Mouse (Mus musculus) erythroblast, embryonic 14.5 days (primary cell): ENCODE data around the gene Cdkn1c. TPM values are rescaled to one million over a fixed set of nuclear protein-coding genes. Genes with fewer than 3 reads are reported as not detected.

Experiments used
- H3K27me3 ChIP-seq: 2 replicates; pipeline ENCODE4 v1.6.1; 2012; ENCODE audit warnings: inconsistent platforms; ENCODE audit not compliant: control insufficient read depth
- H3K36me3 ChIP-seq: 2 replicates; pipeline ENCODE4 v1.6.1; 2012; ENCODE audit warnings: mild to moderate bottlenecking, inconsistent platforms; ENCODE audit not compliant: control insufficient read depth
- H3K4me1 ChIP-seq: 2 replicates; pipeline ENCODE4 v1.6.1; 2012; ENCODE audit warnings: inconsistent platforms; ENCODE audit not compliant: control insufficient read depth
- H3K4me3 ChIP-seq: replicated peaks from 2 replicates; pipeline ENCODE3; 2012; ENCODE audit warnings: moderate library complexity, mild to moderate bottlenecking, inconsistent platforms
- H3K9me3 ChIP-seq: 2 replicates; pipeline ENCODE4 v1.6.1; 2012; ENCODE audit warnings: low read length, inconsistent platforms, mixed read lengths; ENCODE audit not compliant: control insufficient read depth
- GATA1 ChIP-seq: IDR thresholded peaks from 2 replicates; pipeline ENCODE4 v1.6.1; 2012; ENCODE audit warnings: low read length, inconsistent platforms, mixed read lengths
- TAL1 ChIP-seq: IDR thresholded peaks from 3 replicates; pipeline ENCODE4 v1.6.1; 2012; ENCODE audit warnings: low read length, inconsistent platforms, mixed read lengths
- polyA plus RNA-seq: library from polyadenylated mRNA; stranded (reverse); fragments of >175 nt; gene quantifications from 2 replicates; pipeline ENCODE4 v1.2.3, GENCODE M21; 2012

Gene Cdkn1c
- polyA plus RNA-seq, 1 experiment, result 0.92 TPM

DNA sequence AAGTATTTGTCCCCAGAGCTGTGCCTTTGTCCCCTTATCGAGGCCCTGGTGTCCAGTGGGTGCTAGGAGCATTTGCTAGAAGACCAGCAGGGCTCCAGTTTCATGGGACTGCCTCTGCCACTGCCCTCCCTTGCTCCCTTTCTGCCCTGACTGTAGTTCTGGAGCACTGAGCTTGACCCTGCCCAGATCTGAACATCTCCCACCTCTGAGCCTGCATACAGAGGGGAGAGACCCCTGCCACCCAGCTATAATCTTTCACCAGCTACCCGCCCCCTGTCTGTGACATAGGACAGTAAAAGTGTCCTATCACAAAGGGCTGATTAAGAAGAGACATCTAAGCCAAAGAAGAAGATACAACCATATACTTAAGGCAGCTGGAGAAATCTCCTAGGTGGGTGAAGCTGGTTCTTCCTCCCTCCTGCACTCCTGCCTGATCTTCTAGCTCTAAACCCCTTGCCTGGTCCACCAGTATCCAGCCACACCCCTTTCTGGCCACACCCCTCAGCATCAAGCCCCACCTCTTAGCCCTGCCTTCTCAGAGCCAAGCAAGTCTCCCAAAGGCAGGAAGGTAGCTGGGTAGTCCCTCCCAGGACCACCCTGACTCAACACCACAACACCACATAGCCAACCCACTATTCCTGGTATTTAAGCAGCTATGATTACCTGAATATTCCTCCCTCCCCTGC lies 31.9 kb downstream of the Cdkn1c start:
- no peak overlapping the region for H3K4me3 ChIP-seq
- no peaks in the 10 kb centered on the region for H3K9me3 ChIP-seq
- H3K4me1 ChIP-seq, result no peaks in the 10 kb centered on the region
- no peaks in the 10 kb centered on the region for H3K27me3 ChIP-seq
- H3K36me3 ChIP-seq, result no peaks in the 10 kb centered on the region
- TF ChIP-seq GATA1 (no peak), TAL1 (no peak)

DNA sequence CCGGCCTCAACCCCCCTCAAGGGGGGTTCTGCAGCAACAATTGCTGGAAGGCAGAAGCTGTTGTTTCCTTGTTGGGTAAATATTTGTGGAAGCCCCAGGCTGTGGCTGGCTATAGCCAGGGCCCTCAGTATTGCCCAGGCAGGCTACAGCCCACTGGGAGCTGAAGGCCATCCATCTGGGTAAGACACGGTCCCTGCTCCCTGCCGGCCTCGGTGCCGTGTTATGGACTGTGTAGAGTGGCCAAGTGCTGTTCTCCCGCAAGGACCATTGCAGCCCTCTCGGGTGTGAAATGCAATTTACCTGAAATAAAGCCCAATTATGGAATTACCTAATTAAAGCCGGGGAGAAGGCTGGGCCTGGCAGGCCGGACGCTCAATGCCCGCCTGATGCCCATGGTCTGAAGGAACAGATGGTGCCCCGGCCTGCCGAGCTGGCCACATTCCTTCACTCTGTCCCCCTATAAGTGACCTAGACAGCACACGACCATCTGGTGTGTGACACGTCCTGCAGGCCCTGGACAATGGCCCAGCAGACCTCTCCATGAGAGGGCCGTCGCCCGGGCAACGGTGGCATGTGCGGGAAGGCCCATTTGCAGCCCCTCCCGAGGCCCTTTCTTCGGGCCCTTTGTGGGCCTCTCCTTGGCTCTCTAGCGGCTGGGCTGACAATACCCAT lies 32.6 kb downstream of the Cdkn1c start:
- H3K4me1 ChIP-seq, result no peaks in the 10 kb centered on the region
- H3K27me3 ChIP-seq, result no peaks in the 10 kb centered on the region
- no peak overlapping the region for H3K4me3 ChIP-seq
- H3K36me3 ChIP-seq, result no peaks in the 10 kb centered on the region
- no peak for TF ChIP-seq GATA1
- TF ChIP-seq TAL1, result no peak
- H3K9me3 ChIP-seq, result no peaks in the 10 kb centered on the region

GRCm38 (mm10) chr7:143419585-143420160 lies 41.2 kb downstream of the Cdkn1c start:
- no peak overlapping the region for H3K4me3 ChIP-seq
- no peaks in the 10 kb centered on the region for H3K36me3 ChIP-seq
- no peaks in the 10 kb centered on the region for H3K4me1 ChIP-seq
- H3K9me3 ChIP-seq, result no peaks in the 10 kb centered on the region
- no peak for TF ChIP-seq GATA1
- no peak for TF ChIP-seq TAL1
- H3K27me3 ChIP-seq, result no peaks in the 10 kb centered on the region

DNA sequence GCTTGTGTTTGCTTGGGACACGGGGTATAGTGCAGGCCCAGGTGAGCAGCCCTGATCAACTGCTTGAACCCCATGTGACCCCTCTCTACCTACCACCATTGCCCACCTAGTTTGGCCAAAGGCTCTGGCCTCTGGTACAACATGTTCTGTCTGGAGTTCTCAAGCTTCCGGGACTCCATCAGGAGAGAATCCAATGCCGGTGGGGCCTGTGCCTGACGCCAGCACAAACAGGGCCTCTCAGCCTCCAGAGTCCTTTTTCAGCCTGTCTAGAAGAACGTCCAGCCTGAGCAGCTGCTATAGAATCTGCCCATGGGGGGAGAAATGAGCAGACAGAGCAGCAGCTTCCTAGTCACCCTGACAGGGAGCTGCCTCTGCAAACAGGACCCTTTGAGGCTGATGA lies 43.0 kb downstream of the Cdkn1c start:
- Histone ChIP-seq H3K4me3 (no peak overlapping the region), H3K4me1 (no peaks in the 10 kb centered on the region), H3K27me3 (no peaks in the 10 kb centered on the region), H3K9me3 (no peaks in the 10 kb centered on the region), H3K36me3 (no peaks in the 10 kb centered on the region)
- TF ChIP-seq TAL1, result no peak
- TF ChIP-seq GATA1, result no peak

DNA sequence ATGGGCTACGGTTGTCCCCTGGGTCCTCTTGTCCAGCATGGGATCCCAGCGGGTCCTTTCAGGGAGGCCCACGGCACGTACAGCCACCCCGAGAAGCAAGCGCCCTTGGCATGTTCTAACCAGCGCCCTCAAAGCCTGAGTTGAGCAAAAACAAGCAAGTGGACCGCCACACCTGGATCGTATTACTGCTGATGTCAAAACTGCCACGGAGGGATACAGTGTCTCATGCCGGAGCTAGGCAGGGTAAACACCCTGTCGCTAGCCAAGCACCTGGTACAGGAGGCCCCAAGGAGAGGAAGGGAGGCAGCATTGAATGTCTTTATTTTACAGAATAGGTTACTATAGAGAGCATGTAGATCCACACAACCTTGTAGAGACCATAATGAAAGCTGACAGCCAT lies 44.4 kb downstream of the Cdkn1c start:
- TF ChIP-seq TAL1 (no peak), GATA1 (no peak)
- Histone ChIP-seq H3K9me3 (no peaks in the 10 kb centered on the region), H3K36me3 (no peaks in the 10 kb centered on the region), H3K4me1 (no peaks in the 10 kb centered on the region), H3K27me3 (no peaks in the 10 kb centered on the region), H3K4me3 (no peak overlapping the region)

- TF ChIP-seq GATA1 (no peak), TAL1 (no peak)
- Histone ChIP-seq H3K4me3 (no peak overlapping the region), H3K27me3 (no peaks in the 10 kb centered on the region), H3K4me1 (no peaks in the 10 kb centered on the region), H3K9me3 (no peaks in the 10 kb centered on the region), H3K36me3 (no peaks in the 10 kb centered on the region)
Measured at GRCm38 (mm10) chr7:143415070-143415469, 45.8 kb downstream of the Cdkn1c start.

DNA sequence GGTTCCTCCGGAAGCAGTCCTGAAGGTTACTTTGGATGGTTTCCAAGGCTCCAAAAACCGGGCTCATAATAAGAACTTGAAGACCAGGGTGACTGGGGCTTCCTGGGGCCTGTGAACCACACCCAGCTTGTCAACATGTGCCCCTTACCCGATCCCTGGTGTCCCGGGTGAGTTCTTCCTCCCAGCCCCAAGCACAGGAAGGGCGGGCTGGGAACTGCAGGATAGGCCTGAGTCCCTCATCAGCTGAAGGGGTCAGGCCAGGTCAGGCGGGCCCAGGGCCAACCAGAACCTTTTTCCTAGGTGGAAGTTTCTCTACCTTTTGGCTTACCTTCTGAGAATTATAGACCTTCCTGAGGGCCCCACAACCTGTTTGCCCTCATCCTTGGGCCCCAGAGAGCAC lies 48.2 kb downstream of the Cdkn1c start:
- TF ChIP-seq GATA1 (no peak), TAL1 (no peak)
- H3K9me3 ChIP-seq, result no peaks in the 10 kb centered on the region
- H3K4me1 ChIP-seq, result no peaks in the 10 kb centered on the region
- no peak overlapping the region for H3K4me3 ChIP-seq
- no peaks in the 10 kb centered on the region for H3K36me3 ChIP-seq
- no peaks in the 10 kb centered on the region for H3K27me3 ChIP-seq

DNA sequence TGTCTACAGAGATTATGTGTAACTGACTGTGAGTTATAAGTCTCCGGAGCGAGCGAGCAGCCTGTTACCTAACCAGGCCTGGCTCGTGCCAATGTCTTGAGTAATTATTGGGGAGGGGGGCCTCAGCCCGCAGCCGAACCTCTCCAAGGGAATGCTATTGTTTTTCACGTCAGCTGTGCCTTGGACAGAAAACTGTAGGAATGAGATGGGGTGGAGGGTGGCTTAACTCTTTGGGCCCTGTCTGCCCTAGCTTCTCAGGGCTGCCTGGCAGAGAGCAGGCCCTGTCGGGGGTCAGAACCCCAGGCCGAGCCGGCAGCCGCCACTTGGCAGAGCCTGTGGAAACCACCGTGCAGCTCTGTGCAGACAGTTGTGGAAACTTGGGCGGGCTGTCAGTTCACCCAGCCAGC lies 52.2 kb downstream of the Cdkn1c start:
- TF ChIP-seq TAL1, result no peak
- TF ChIP-seq GATA1, result no peak
- Histone ChIP-seq H3K27me3 (no peaks in the 10 kb centered on the region), H3K4me1 (no peaks in the 10 kb centered on the region)

More for the DNA sequence above, 52.2 kb downstream of the Cdkn1c start:
- Histone ChIP-seq H3K9me3 (no peaks in the 10 kb centered on the region), H3K36me3 (no peaks in the 10 kb centered on the region), H3K4me3 (no peak overlapping the region)

Other genes with a start within 250 kb of the Cdkn1c start
- gene Slc22a18, start 12.7 kb upstream of the Cdkn1c start, polyA plus RNA-seq, result 0.02 TPM in 1 of 2 replicates, not detected in the other
- gene Phlda2, start 42.1 kb upstream of the Cdkn1c start, polyA plus RNA-seq, result 0.06 and 0.18 TPM in 2 replicates
- gene Nap1l4, start 88.1 kb upstream of the Cdkn1c start, polyA plus RNA-seq, result 5.7 and 6.2 TPM in 2 replicates
- gene Cars, start 139.0 kb upstream of the Cdkn1c start, polyA plus RNA-seq, result 8.7 and 12.5 TPM in 2 replicates
- not detected in 2 replicates for gene Tnfrsf26, start 167.7 kb upstream of the Cdkn1c start, polyA plus RNA-seq
- not detected in 2 replicates for gene Tnfrsf22, start 188.6 kb upstream of the Cdkn1c start, polyA plus RNA-seq
- gene Tnfrsf23, start 224.8 kb upstream of the Cdkn1c start, polyA plus RNA-seq, result 0.02 and 0.14 TPM in 2 replicates